Mouse (Mus musculus): ENCODE measurements around the gene Crlf1. TPM values are rescaled to one million over a fixed set of nuclear protein-coding genes. Genes with fewer than 3 reads are reported as not detected.
A peak's percentile ranks its signal among the peaks of the same experiment; 100 is the strongest.
"Not testable (repeated sequence)": the region's sequence is repeated elsewhere in the genome, so short reads cannot be mapped to it uniquely, and the experiment has no call there.

The Crlf1 gene
- polyA plus RNA-seq, 1 experiment from 2014 or later, result 3.8 TPM

DNA sequence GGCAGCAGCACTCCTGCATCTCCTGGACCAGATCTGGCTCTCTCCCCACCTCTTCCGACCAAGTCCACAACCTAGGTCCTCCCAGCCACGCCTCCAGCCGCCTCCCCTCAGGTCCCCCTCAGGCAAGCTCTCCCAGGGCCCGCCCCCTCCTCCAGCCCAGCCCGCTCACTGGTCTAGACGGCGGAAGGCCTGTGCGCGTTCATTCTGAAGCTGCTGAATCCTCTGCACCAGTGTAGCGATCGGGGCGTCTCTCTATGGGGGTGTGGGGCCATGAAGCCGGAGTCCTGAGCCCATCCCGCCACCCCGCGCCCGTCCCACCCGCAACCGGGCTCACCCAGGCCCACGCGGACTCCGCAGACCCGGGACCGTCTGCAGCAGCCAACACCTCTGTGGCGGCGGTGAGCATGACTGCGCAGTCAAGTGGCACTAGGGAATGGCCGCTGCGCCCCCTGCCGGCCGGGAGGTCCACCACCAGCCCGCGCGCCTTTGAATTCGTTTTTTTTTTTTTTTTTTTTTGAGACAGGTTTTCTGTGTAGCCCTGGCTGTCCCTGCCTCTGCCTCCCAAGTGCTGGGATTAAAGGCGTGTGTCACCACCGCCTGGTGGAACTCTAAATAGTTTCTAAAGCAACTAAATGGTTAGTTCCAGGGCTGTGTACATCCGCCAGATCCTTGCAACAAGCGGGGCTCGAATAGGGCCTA lies 13.5 kb downstream of the Crlf1 start, which contains the start of gene Rex1bd:
Rex1bd (minus strand) TSS at position 425 of the 699 bp plus-strand sequence.
- H3K27me3 ChIP-seq (replicated peaks; ENCODE audit: control insufficient read depth, insufficient read depth, low read length), result peaks cover 21% of the 10 kb centered on the region
- peak within 1 kb of the TSS; percentile 91 for H3K9ac ChIP-seq (ENCODE audit: low read depth, low read length)
- peak within 1 kb of the TSS; percentile 85 for H3K4me2 ChIP-seq
- peaks cover 20% of the 10 kb centered on the region for H3K36me3 ChIP-seq (ENCODE audit: control insufficient read depth, insufficient read depth, low read length)
- no peaks in the 10 kb centered on the region for H3K9me3 ChIP-seq (ENCODE audit: control insufficient read depth, low read length)
- ATAC-seq (replicated peaks; ENCODE audit: low FRiP score) (peak; percentile 84), DNase-seq (ENCODE audit: low spot score) (peak; percentile 99)
- peak within 1 kb of the TSS; percentile 73 for H3K4me3 ChIP-seq (ENCODE audit: low read depth, low read length)
- H3K27ac ChIP-seq (ENCODE audit: low read depth, low read length), result peak within 1 kb of the TSS; percentile 95
- 2% methylated on average over 40 of the region's 40 CpGs for WGBS
- peaks cover 35% of the 10 kb centered on the region for H3K4me1 ChIP-seq (replicated peaks; ENCODE audit: control insufficient read depth, insufficient read depth, low read length)

DNA sequence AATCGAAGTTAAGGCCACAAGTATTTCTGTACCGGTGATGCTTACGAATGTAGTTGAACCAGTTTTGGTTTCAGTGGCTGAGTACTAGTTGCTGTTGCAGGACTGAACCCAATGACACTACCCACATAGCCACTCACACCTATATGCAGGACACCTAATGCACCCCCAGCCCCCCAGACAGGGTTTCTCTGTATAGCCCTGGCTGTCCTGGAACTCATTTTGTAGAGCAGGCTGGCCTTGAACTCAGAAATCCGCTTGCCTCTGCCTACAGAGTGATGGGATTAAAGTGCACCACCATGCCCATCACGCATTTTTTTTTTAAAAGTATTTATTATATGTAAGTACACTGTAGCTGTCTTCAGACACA lies 14.1 kb downstream of the Crlf1 start:
- ATAC-seq (replicated peaks; ENCODE audit: low FRiP score) (no peak), DNase-seq (ENCODE audit: low spot score) (no peak)
- Histone ChIP-seq H3K4me2 (peak overlapping the region; percentile 77), H3K4me3 (ENCODE audit: low read depth, low read length) (peak overlapping the region; percentile 73), H3K36me3 (ENCODE audit: control insufficient read depth, insufficient read depth, low read length) (peaks cover 22% of the 10 kb centered on the region), H3K27ac (ENCODE audit: low read depth, low read length) (peak overlapping the region; percentile 95), H3K9ac (ENCODE audit: low read depth, low read length) (0 out of 2 replicates have a peak overlapping the region, but pooled peaks have one; percentile 91), H3K4me1 (replicated peaks; ENCODE audit: control insufficient read depth, insufficient read depth, low read length) (peaks cover 35% of the 10 kb centered on the region), H3K9me3 (ENCODE audit: control insufficient read depth, low read length) (no peaks in the 10 kb centered on the region), H3K27me3 (replicated peaks; ENCODE audit: control insufficient read depth, insufficient read depth, low read length) (peaks cover 16% of the 10 kb centered on the region)
- WGBS, result 56% methylated on average over 5 of the region's 5 CpGs

DNA sequence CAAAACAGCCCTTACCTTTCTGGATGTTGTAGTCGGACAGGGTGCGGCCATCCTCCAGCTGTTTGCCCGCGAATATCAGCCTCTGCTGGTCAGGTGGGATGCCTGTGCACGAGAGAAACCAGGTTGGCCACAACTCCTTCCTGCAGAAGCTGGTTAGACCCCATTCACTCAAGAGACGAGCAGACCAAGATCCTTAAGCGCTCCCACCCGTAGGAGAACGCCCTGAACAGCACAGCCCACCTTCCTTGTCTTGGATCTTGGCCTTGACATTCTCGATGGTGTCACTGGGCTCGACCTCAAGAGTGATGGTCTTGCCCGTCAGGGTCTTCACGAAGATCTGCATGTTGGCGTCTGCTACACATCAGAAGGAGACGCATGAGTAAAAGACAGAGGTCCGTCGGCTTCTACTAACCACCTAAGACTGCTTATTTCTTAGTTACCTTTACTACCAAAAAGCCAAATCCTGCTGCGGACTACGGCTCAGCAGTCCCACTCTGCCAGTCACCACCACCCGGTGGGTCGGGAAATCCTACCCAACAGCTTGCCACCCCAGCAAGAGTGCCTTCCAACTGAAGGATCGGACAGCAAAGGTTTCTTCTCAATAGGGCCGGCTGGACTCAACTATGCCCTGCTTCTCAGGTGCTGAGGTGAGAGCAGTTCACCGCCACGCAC lies 16.5 kb downstream of the Crlf1 start:
- Histone ChIP-seq H3K9ac (ENCODE audit: low read depth, low read length) (peak overlapping the region; percentile 100), H3K27me3 (replicated peaks; ENCODE audit: control insufficient read depth, insufficient read depth, low read length) (no peaks in the 10 kb centered on the region), H3K36me3 (ENCODE audit: control insufficient read depth, insufficient read depth, low read length) (peaks cover 32% of the 10 kb centered on the region), H3K4me1 (replicated peaks; ENCODE audit: control insufficient read depth, insufficient read depth, low read length) (peaks cover 27% of the 10 kb centered on the region), H3K4me3 (ENCODE audit: low read depth, low read length) (peak overlapping the region; percentile 99), H3K9me3 (ENCODE audit: control insufficient read depth, low read length) (no peaks in the 10 kb centered on the region), H3K27ac (ENCODE audit: low read depth, low read length) (peak overlapping the region; percentile 97), H3K4me2 (peak overlapping the region; percentile 85)
- no peak for ATAC-seq (replicated peaks; ENCODE audit: low FRiP score)
- peak; percentile 39 for DNase-seq (ENCODE audit: low spot score)
- 4% methylated on average over 25 of the region's 25 CpGs for WGBS

DNA sequence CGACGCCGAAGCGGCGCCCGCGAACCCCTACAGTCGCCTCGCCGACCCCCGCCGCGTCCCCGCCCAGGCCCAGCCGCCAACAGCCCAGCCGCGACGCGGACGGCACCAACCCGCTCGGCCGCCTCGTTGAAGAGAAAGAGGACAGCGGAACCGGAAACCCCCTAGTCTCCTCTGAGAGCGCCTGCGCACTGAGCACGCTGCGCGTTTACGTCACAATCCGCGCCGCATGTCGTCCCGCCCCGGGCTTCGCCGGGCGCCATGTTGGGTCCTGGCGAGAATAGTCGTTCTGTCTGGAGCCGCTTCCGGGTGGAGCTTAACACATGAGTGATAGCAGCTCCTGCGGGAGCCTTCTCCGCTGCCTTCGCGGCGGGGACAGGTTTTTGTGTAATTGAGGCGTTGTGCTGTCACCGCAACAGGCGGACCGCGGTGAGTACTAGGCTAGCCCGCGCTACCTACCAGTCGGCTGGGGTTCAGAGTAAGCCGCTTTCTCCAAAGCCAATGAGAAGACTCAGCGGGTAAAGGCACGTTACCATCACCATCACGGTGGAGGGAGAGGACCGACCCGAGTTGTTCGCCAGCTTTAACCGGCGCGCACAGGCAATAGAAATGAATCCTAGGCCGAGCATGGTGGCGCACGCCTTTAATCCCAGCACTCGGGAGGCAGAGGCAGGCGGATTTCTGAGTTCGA lies 17.4 kb downstream of the Crlf1 start, which contains the start of gene Uba52:
Uba52 (minus strand) TSS at position 574 of the 688 bp plus-strand sequence.
- Histone ChIP-seq H3K4me2 (peak within 1 kb of the TSS; percentile 85), H3K27ac (ENCODE audit: low read depth, low read length) (peak within 1 kb of the TSS; percentile 97), H3K4me1 (replicated peaks; ENCODE audit: control insufficient read depth, insufficient read depth, low read length) (peaks cover 27% of the 10 kb centered on the region), H3K9me3 (ENCODE audit: control insufficient read depth, low read length) (no peaks in the 10 kb centered on the region), H3K9ac (ENCODE audit: low read depth, low read length) (peak within 1 kb of the TSS; percentile 100), H3K4me3 (ENCODE audit: low read depth, low read length) (peak within 1 kb of the TSS; percentile 99), H3K27me3 (replicated peaks; ENCODE audit: control insufficient read depth, insufficient read depth, low read length) (no peaks in the 10 kb centered on the region), H3K36me3 (ENCODE audit: control insufficient read depth, insufficient read depth, low read length) (peaks cover 35% of the 10 kb centered on the region)
- ATAC-seq (replicated peaks; ENCODE audit: low FRiP score) (peak; percentile 73), DNase-seq (ENCODE audit: low spot score) (peak; percentile 95)
- 1% methylated on average over 74 of the region's 74 CpGs for WGBS

DNA sequence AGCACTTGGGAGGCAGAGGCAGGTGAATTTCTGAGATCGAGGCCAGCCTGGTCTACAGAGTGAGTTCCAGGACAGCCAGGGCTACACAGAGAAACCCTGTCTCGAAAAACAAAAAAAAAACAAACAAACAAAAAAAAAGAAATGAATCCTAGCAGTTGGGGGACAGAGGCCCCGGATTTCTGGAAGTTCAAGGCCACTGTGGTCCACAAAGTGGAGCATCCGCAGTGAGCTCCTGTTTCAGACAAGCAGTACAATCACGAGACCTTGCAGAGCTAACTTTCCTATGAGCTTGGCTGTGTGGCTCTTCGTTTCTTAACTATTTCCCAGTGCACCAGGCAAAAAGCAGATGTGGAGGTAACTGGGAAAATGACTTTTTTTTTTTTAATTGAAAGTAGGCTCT lies 18.2 kb downstream of the Crlf1 start:
- not testable (repeated sequence) for H3K27me3 ChIP-seq (replicated peaks; ENCODE audit: control insufficient read depth, insufficient read depth, low read length); ATAC-seq (replicated peaks; ENCODE audit: low FRiP score); DNase-seq (ENCODE audit: low spot score); H3K9me3 ChIP-seq (ENCODE audit: control insufficient read depth, low read length)
- H3K4me1 ChIP-seq (replicated peaks; ENCODE audit: control insufficient read depth, insufficient read depth, low read length), result peaks cover 20% of the 10 kb centered on the region
- peak overlapping the region; percentile 97 for H3K27ac ChIP-seq (ENCODE audit: low read depth, low read length)
- 48% methylated on average over 6 of the region's 6 CpGs for WGBS
- peak overlapping the region; percentile 99 for H3K4me3 ChIP-seq (ENCODE audit: low read depth, low read length)
- H3K4me2 ChIP-seq, result peak overlapping the region; percentile 85
- peak overlapping the region; percentile 100 for H3K9ac ChIP-seq (ENCODE audit: low read depth, low read length)
- H3K36me3 ChIP-seq (ENCODE audit: control insufficient read depth, insufficient read depth, low read length), result peaks cover 36% of the 10 kb centered on the region

DNA sequence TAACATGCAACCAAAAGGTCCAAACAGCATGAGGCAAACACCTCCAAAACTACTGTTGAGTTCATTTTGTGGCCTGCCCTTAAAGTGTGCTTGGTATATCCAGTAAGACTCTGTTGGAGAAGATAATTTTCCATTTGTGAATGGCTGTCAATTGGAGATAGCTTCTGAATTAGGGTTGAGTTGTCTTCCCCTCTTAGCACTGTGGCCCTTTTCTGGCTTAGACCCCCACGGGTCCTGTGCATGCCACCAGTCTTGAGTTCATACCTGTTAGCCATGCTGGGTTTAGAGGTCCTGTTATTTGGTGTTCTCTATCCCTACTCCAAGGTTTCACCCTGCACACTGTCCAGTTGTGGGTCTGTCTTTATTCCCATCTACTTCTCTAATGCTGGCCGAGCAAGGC lies 18.8 kb downstream of the Crlf1 start:
- Histone ChIP-seq H3K9ac (ENCODE audit: low read depth, low read length) (peak overlapping the region; percentile 100), H3K27ac (ENCODE audit: low read depth, low read length) (peak overlapping the region; percentile 62), H3K4me3 (ENCODE audit: low read depth, low read length) (peak overlapping the region; percentile 99), H3K36me3 (ENCODE audit: control insufficient read depth, insufficient read depth, low read length) (peaks cover 38% of the 10 kb centered on the region), H3K9me3 (ENCODE audit: control insufficient read depth, low read length) (no peaks in the 10 kb centered on the region), H3K4me2 (peak overlapping the region; percentile 85), H3K27me3 (replicated peaks; ENCODE audit: control insufficient read depth, insufficient read depth, low read length) (no peaks in the 10 kb centered on the region), H3K4me1 (replicated peaks; ENCODE audit: control insufficient read depth, insufficient read depth, low read length) (peaks cover 20% of the 10 kb centered on the region)
- DNase-seq (ENCODE audit: low spot score) (no peak), ATAC-seq (replicated peaks; ENCODE audit: low FRiP score) (no peak)
- WGBS, result 85% methylated on average over 2 of the region's 2 CpGs

DNA sequence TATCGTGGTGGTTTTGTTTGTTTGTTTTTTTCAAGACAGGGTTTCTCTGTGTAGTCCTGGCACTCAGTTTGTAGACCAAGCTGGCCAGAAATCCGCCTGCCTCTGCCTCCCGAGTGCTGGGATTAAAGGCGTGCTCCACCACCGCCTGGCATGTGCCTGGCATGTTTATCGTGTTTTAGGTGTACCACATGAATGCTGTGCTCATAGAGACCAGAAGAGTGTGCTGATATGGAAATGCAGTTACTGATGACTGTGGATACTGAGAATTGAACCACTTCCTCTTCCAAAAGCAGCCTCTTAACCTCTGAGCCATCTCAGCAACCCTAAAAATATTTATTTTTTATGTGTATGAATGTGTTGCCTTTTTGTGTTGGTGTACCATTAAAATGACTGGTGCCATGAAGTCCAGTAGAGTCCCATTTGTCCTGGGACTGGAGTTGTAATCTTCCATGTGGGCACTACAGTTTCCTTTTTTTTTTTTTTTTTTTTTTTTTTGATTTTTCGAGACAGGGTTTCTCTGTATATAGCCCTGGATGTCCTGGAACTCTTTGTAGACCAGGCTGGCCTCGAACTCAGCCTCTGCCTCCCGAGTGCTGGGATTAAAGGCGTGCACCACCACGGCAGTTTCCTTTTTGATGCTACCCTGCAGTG lies 19.4 kb downstream of the Crlf1 start:
- H3K9me3 ChIP-seq (ENCODE audit: control insufficient read depth, low read length), result no peaks in the 10 kb centered on the region
- peak overlapping the region; percentile 100; the same call in 1 of the 2 replicates for H3K9ac ChIP-seq (ENCODE audit: low read depth, low read length)
- H3K4me3 ChIP-seq (ENCODE audit: low read depth, low read length), result peak overlapping the region; percentile 99; the same call in 1 of the 2 replicates
- peaks cover 20% of the 10 kb centered on the region for H3K4me1 ChIP-seq (replicated peaks; ENCODE audit: control insufficient read depth, insufficient read depth, low read length)
- DNase-seq (ENCODE audit: low spot score) (no peak), ATAC-seq (replicated peaks; ENCODE audit: low FRiP score) (no peak)
- H3K4me2 ChIP-seq, result peak overlapping the region; percentile 85
- peak overlapping the region; percentile 62 for H3K27ac ChIP-seq (ENCODE audit: low read depth, low read length)
- no peaks in the 10 kb centered on the region for H3K27me3 ChIP-seq (replicated peaks; ENCODE audit: control insufficient read depth, insufficient read depth, low read length)
- WGBS, result 79% methylated on average over 11 of the region's 11 CpGs
- peaks cover 38% of the 10 kb centered on the region for H3K36me3 ChIP-seq (ENCODE audit: control insufficient read depth, insufficient read depth, low read length)

DNA sequence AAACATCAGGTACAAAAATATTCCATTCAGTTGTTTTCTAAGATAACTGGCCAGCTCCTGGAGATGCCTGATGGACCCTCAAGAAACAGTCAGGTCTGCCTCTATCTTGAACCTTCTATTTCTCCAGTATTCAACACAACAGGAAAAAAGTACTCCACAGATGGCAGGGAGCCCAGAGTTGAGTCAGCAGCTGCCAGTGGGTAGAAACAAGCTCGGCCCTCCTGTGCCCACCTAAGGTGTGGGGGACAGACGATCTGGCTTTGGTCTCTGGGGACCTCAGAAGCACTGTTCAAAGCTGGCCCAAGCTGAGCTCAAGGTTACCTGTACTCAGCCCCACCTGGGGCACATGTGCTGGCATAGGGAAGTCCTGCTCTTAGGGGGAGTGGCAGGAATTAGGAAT lies 20.5 kb downstream of the Crlf1 start:
- Histone ChIP-seq H3K4me1 (replicated peaks; ENCODE audit: control insufficient read depth, insufficient read depth, low read length) (peaks cover 15% of the 10 kb centered on the region), H3K36me3 (ENCODE audit: control insufficient read depth, insufficient read depth, low read length) (peaks cover 30% of the 10 kb centered on the region), H3K27ac (ENCODE audit: low read depth, low read length) (no peak overlapping the region), H3K4me2 (no peak overlapping the region), H3K9ac (ENCODE audit: low read depth, low read length) (no peak overlapping the region), H3K4me3 (ENCODE audit: low read depth, low read length) (no peak overlapping the region), H3K9me3 (ENCODE audit: control insufficient read depth, low read length) (no peaks in the 10 kb centered on the region), H3K27me3 (replicated peaks; ENCODE audit: control insufficient read depth, insufficient read depth, low read length) (no peaks in the 10 kb centered on the region)
- no peak for DNase-seq (ENCODE audit: low spot score)
- 82% methylated on average over 2 of the region's 2 CpGs for WGBS
- no peak for ATAC-seq (replicated peaks; ENCODE audit: low FRiP score)
